17 mouse cellular contexts compared by ENCODE assay signal in the genomic region with DNA sequence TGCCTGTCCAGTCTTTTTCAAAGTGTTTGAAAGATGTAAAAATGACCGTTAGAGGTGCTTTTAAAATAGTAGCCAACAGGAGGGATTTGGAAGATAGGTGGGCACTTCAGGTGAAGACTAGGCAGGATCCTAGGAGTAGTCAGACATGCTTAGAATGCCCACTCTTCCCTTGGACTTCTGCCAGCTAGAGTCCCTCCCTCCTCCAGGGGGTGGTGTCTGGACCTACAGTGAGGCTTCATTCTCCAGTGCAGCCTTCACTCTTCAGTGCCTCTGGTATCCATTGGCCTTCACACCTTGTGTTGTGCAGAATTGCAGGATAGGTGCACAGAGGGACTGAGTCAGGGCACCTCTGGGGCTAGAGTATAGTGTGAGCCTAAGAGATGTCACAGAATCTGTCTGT. TPM values are rescaled to one million over a fixed set of nuclear protein-coding genes. Genes with fewer than 3 reads are reported as not detected.
DNase-seq lines count a peak whose midpoint lies in the region; ATAC-seq lines count a peak whose summit lies in the region.
"Had no signal": no experiment of that assay in that cellular context is flagged by ENCODE, and none has a peak within 500 bp of the region (broad histone marks: within the 10 kb centered on the region; RNA-seq: fewer than 3 reads in every experiment).

No protein-coding gene starts in this region.

- H3K4me1 ChIP-seq in forebrain, embryonic 15.5 days = peaks cover 21% of the 10 kb centered on the region
- peaks cover 7% of the 10 kb centered on the region for H3K4me1 ChIP-seq in forebrain, embryonic 14.5 days (ENCODE audit: control insufficient read depth, insufficient read depth, low read length)
- peaks cover 19% of the 10 kb centered on the region for H3K4me1 ChIP-seq in neural tube, embryonic 13.5 days (replicated peaks)
- H3K4me1 ChIP-seq in neural tube, embryonic 15.5 days = peaks cover 20% of the 10 kb centered on the region
- H3K4me1 ChIP-seq in heart, embryonic 10.5 days = peaks cover 17% of the 10 kb centered on the region

- no peaks in the 10 kb centered on the region for H3K36me3 ChIP-seq in forebrain, embryonic 15.5 days
- no peaks in the 10 kb centered on the region for H3K36me3 ChIP-seq in forebrain, embryonic 14.5 days (ENCODE audit: control insufficient read depth, insufficient read depth, low read length)
- H3K36me3 ChIP-seq in neural tube, embryonic 13.5 days = no peaks in the 10 kb centered on the region
- no peaks in the 10 kb centered on the region for H3K36me3 ChIP-seq in neural tube, embryonic 15.5 days
- H3K36me3 ChIP-seq in heart, embryonic 10.5 days = no peaks in the 10 kb centered on the region
- H3K36me3 ChIP-seq: embryonic facial prominence, embryonic 10.5 days had no signal

- H3K9me3 ChIP-seq in forebrain, embryonic 15.5 days = no peaks in the 10 kb centered on the region
- H3K9me3 ChIP-seq in forebrain, embryonic 14.5 days (replicated peaks; ENCODE audit: control insufficient read depth, low read length) = no peaks in the 10 kb centered on the region
- no peaks in the 10 kb centered on the region for H3K9me3 ChIP-seq in neural tube, embryonic 13.5 days
- H3K9me3 ChIP-seq in neural tube, embryonic 15.5 days (replicated peaks) = no peaks in the 10 kb centered on the region
- H3K9me3 ChIP-seq in heart, embryonic 10.5 days = no peaks in the 10 kb centered on the region
- H3K9me3 ChIP-seq: embryonic facial prominence, embryonic 10.5 days had no signal

- H3K4me2 ChIP-seq in forebrain, embryonic 15.5 days (replicated peaks) = peak overlapping the region; percentile 82
- H3K4me2 ChIP-seq in forebrain, embryonic 14.5 days (ENCODE audit: low read length) = no peak overlapping the region
- peak overlapping the region; percentile 68 for H3K4me2 ChIP-seq in neural tube, embryonic 13.5 days
- H3K4me2 ChIP-seq in neural tube, embryonic 15.5 days = peak overlapping the region; percentile 90

- H3K27me3 ChIP-seq in forebrain, embryonic 15.5 days = peaks cover 46% of the 10 kb centered on the region
- peaks cover 41% of the 10 kb centered on the region for H3K27me3 ChIP-seq in forebrain, embryonic 14.5 days (replicated peaks; ENCODE audit: control insufficient read depth, insufficient read depth, low read length)
- peaks cover 63% of the 10 kb centered on the region for H3K27me3 ChIP-seq in neural tube, embryonic 13.5 days
- peaks cover 47% of the 10 kb centered on the region for H3K27me3 ChIP-seq in neural tube, embryonic 15.5 days (replicated peaks)
- H3K27me3 ChIP-seq in heart, embryonic 10.5 days (ENCODE audit: insufficient read depth, poor library complexity, severe bottlenecking) = peaks cover 70% of the 10 kb centered on the region

- ATAC-seq in forebrain, embryonic 15.5 days (replicated peaks) = no peak
- ATAC-seq in forebrain, embryonic 14.5 days = no peak
- ATAC-seq in neural tube, embryonic 13.5 days (ENCODE audit: low read depth) = no peak
- no peak for ATAC-seq in neural tube, embryonic 15.5 days (ENCODE audit: low FRiP score)
- ATAC-seq: intestine, embryonic 16.5 days; liver, postnatal 0 days had no signal

- no peak for DNase-seq in forebrain, embryonic 14.5 days (ENCODE audit: low spot score)
- peak; percentile 6 for DNase-seq in layer of hippocampus, adult 11-12 months (ENCODE audit: low spot score)
- DNase-seq in layer of hippocampus, postnatal 10 days (ENCODE audit: low spot score in 2 of 2) = no peak
- DNase-seq in neural tube, embryonic 10.5 days (ENCODE audit: extremely low spot score, low spot score) = no peak
- no peak for DNase-seq in heart, embryonic 10.5 days (ENCODE audit: low spot score)
- DNase-seq: cerebellum, adult 8-10 months; gastrocnemius, adult 2 months; heart, adult 2 months; heart, postnatal 10 days; liver, postnatal 0 days; thymus, adult 18-20 months had no signal

- WGBS in forebrain, embryonic 15.5 days = 73% methylated on average over 1 of the region's 1 CpGs
- 59% methylated on average over 1 of the region's 1 CpGs for WGBS in forebrain, embryonic 14.5 days
- 84% methylated on average over 1 of the region's 1 CpGs for WGBS in neural tube, embryonic 13.5 days
- WGBS in neural tube, embryonic 15.5 days = 69% methylated on average over 1 of the region's 1 CpGs
- WGBS in heart, embryonic 10.5 days = 83% methylated on average over 1 of the region's 1 CpGs

- no peak overlapping the region for H3K27ac ChIP-seq in forebrain, embryonic 15.5 days (replicated peaks)
- no peak overlapping the region for H3K27ac ChIP-seq in forebrain, embryonic 14.5 days (ENCODE audit: low read depth, low read length)
- H3K27ac ChIP-seq in neural tube, embryonic 13.5 days (replicated peaks) = no peak overlapping the region
- no peak overlapping the region for H3K27ac ChIP-seq in neural tube, embryonic 15.5 days (replicated peaks)
- no peak overlapping the region for H3K27ac ChIP-seq in heart, embryonic 10.5 days
- H3K27ac ChIP-seq: embryonic facial prominence, embryonic 10.5 days; gastrocnemius, adult 2 months; heart, adult 2 months had no signal

- no peak overlapping the region for H3K9ac ChIP-seq in forebrain, embryonic 15.5 days (replicated peaks)
- no peak overlapping the region for H3K9ac ChIP-seq in forebrain, embryonic 14.5 days (ENCODE audit: low read length)
- no peak overlapping the region for H3K9ac ChIP-seq in neural tube, embryonic 13.5 days
- no peak overlapping the region for H3K9ac ChIP-seq in neural tube, embryonic 15.5 days (replicated peaks)
- H3K9ac ChIP-seq: liver, postnatal 0 days had no signal

- peak overlapping the region; percentile 45 for H3K4me3 ChIP-seq in forebrain, embryonic 15.5 days
- H3K4me3 ChIP-seq in forebrain, embryonic 14.5 days (ENCODE audit: low read depth, low read length) = no peak overlapping the region
- H3K4me3 ChIP-seq in neural tube, embryonic 13.5 days = peak overlapping the region; percentile 49
- peak overlapping the region; percentile 54 for H3K4me3 ChIP-seq in neural tube, embryonic 15.5 days (replicated peaks)
- no peak overlapping the region for H3K4me3 ChIP-seq in heart, embryonic 10.5 days
- H3K4me3 ChIP-seq: embryonic facial prominence, embryonic 10.5 days; gastrocnemius, adult 2 months; heart, adult 2 months had no signal

RNA-seq across cellular contexts. Expression of a gene that starts 2.2 kb away (rescaled TPM):
- 12.7 and 15.5 TPM in 2 replicates for polyA plus RNA-seq in forebrain, embryonic 15.5 days (2015; fragmentation: Nextera tagmentation; extraction: Ambion mirVana)
- 6.2 and 10.8 TPM in 2 replicates for polyA plus RNA-seq in forebrain, embryonic 14.5 days (2014; fragmentation: Nextera tagmentation; extraction: Ambion mirVana)
- 10 to 100 TPM; 16.5 to 20.2 TPM for total RNA-seq in layer of hippocampus, postnatal 10 days (2021)
- 14.1 and 16.8 TPM in 2 replicates for polyA plus RNA-seq in neural tube, embryonic 13.5 days (2015; fragmentation: Nextera tagmentation; extraction: Ambion mirVana)
- 18.1 and 25.1 TPM in 2 replicates for polyA plus RNA-seq in neural tube, embryonic 15.5 days (2015; fragmentation: Nextera tagmentation; extraction: Ambion mirVana)
- 0.32 and 1.7 TPM in 2 replicates for polyA plus RNA-seq in heart, embryonic 10.5 days (2016; fragmentation: Nextera tagmentation; extraction: Ambion mirVana)
- total RNA-seq: gastrocnemius, adult 2 months; heart, adult 2 months; heart, postnatal 10 days; megakaryocyte progenitor cell, adult 5-6 weeks had no signal
- polyA plus RNA-seq: heart, adult 2 months; liver, postnatal 0 days had no signal

Comparison
In these comparisons a context has a peak if more than half of its experiments do, and no peak if none do; other contexts are left out.
1. H3K4me3 ChIP-seq: peak in forebrain, embryonic 15.5 days (single experiment), neural tube, embryonic 13.5 days (single experiment) and neural tube, embryonic 15.5 days (single experiment); none in forebrain, embryonic 14.5 days (single experiment) and heart, embryonic 10.5 days (single experiment).